In genomic region chr5:136603176-136603964, GRCm38 (mm10) we compare ENCODE assay signal across 10 mouse cellular contexts. TPM values are rescaled to one million over a fixed set of nuclear protein-coding genes. Genes with fewer than 3 reads are reported as not detected.
DNase-seq lines count a peak whose midpoint lies in the region; ATAC-seq and TF ChIP-seq lines count a peak whose summit lies in the region.
"Had no signal": no experiment of that assay in that cellular context is flagged by ENCODE, and none has a peak within 500 bp of the region (broad histone marks: within the 10 kb centered on the region; RNA-seq: fewer than 3 reads in every experiment).

No protein-coding gene starts in this region.

- 0 out of 2 replicates have a peak, but pooled peaks cover 6% of the 10 kb centered on the region for H3K4me1 ChIP-seq in forebrain, postnatal 0 days (ENCODE audit: insufficient read depth)
- no peaks in the 10 kb centered on the region for H3K4me1 ChIP-seq in heart, embryonic 11.5 days (ENCODE audit: control insufficient read depth, insufficient read depth, low read length)

- H3K9me3 ChIP-seq in forebrain, postnatal 0 days (ENCODE audit: low read length) = no peaks in the 10 kb centered on the region
- H3K9me3 ChIP-seq in heart, embryonic 11.5 days (replicated peaks; ENCODE audit: control insufficient read depth, low read length) = no peaks in the 10 kb centered on the region

- ATAC-seq in forebrain, postnatal 0 days = peak; percentile 93
- ATAC-seq in heart, embryonic 11.5 days (replicated peaks; ENCODE audit: insufficient number of reproducible peaks, low FRiP score, low TSS enrichment) = no peak

- DNase-seq in left cerebral cortex, adult 11 months (ENCODE audit: low spot score) = peak; percentile 9
- DNase-seq in left cerebral cortex, adult 2 months (ENCODE audit: extremely low spot score in 1 of 2, low spot score in 2 of 2) = no peak
- peak; percentile 90 for DNase-seq in forebrain, postnatal 0 days
- DNase-seq in left cerebral cortex, adult 18-20 months (ENCODE audit: low spot score in 2 of 2) = peak; percentile 25 to 31
- peak; percentile 48 for DNase-seq in thymus, postnatal 14 days
- no peak for DNase-seq in adrenal gland, postnatal 10 days
- DNase-seq in heart, adult 8-10 months (ENCODE audit: low spot score) = no peak
- DNase-seq: lung, postnatal 14 days had no signal

- H3K27me3 ChIP-seq in forebrain, postnatal 0 days (ENCODE audit: insufficient read depth, low read length) = no peaks in the 10 kb centered on the region
- no peaks in the 10 kb centered on the region for H3K27me3 ChIP-seq in heart, embryonic 11.5 days (ENCODE audit: control insufficient read depth, insufficient read depth, low read length)

- TF ChIP-seq CTCF in left cerebral cortex, adult 2 months (IDR thresholded peaks at IDR 0.05) = no peak
- TF ChIP-seq CTCF in forebrain, postnatal 0 days (IDR thresholded peaks at IDR 0.05; ENCODE audit: low read depth) = no peak

- no peak overlapping the region for H3K27ac ChIP-seq in left cerebral cortex, adult 2 months
- H3K27ac ChIP-seq in forebrain, postnatal 0 days (ENCODE audit: low read depth, low read length) = 0 out of 2 replicates have a peak overlapping the region, but pooled peaks have one; percentile 21
- H3K27ac ChIP-seq in heart, embryonic 11.5 days (ENCODE audit: low read depth, low read length) = no peak overlapping the region

- H3K36me3 ChIP-seq in forebrain, postnatal 0 days (ENCODE audit: insufficient read depth) = no peaks in the 10 kb centered on the region
- no peaks in the 10 kb centered on the region for H3K36me3 ChIP-seq in heart, embryonic 11.5 days (ENCODE audit: control insufficient read depth, insufficient read depth, low read length)

- no peak overlapping the region for H3K4me2 ChIP-seq in forebrain, postnatal 0 days (ENCODE audit: low read depth)
- H3K4me2 ChIP-seq in heart, embryonic 11.5 days = no peak overlapping the region

- intact Hi-C loops in left cerebral cortex, adult 2 months (cut with DNase I) = no loop called here

- 41% methylated on average over 13 of the region's 13 CpGs for WGBS in forebrain, postnatal 0 days
- WGBS in heart, embryonic 11.5 days (ENCODE audit: insufficient replicate concordance) = 79% methylated on average over 13 of the region's 13 CpGs

- H3K4me3 ChIP-seq in left cerebral cortex, adult 2 months = no peak overlapping the region
- no peak overlapping the region for H3K4me3 ChIP-seq in forebrain, postnatal 0 days (ENCODE audit: low read depth, low read length)
- H3K4me3 ChIP-seq in heart, embryonic 11.5 days (ENCODE audit: low read depth, low read length) = no peak overlapping the region
- H3K4me3 ChIP-seq: myocyte had no signal

- H3K9ac ChIP-seq in forebrain, postnatal 0 days = no peak overlapping the region
- no peak overlapping the region for H3K9ac ChIP-seq in heart, embryonic 11.5 days (ENCODE audit: low read depth, low read length)

RNA-seq across cellular contexts. Expression of gene Cux1, which starts 36.1 kb away (rescaled TPM):
- 100 to 1,000 TPM; 107 to 117 TPM for total RNA-seq in left cerebral cortex, adult 2 months (2021)
- total RNA-seq in forebrain, postnatal 0 days (2014; rRNA removed) = 124 and 141 TPM in 2 replicates
- 82.9 and 86.0 TPM in 2 replicates for polyA plus RNA-seq in forebrain, postnatal 0 days (2015; fragmentation: Nextera tagmentation; extraction: Ambion mirVana)
- 100 to 1,000 TPM; 104 to 116 TPM for total RNA-seq in left cerebral cortex, adult 18-20 months (2021)
- total RNA-seq in adrenal gland, postnatal 10 days (2021) = 10 to 100 TPM; 79.1 to 95.4 TPM
- 100 to 1,000 TPM in 1 of 4 experiments, 10 to 100 TPM in 3; 79.3 to 102 (median 88.5) TPM for total RNA-seq in heart, adult 8-10 months (2022)
- polyA plus RNA-seq in heart, embryonic 11.5 days (2014; fragmentation: Nextera tagmentation; extraction: Ambion mirVana) = 67.5 and 71.0 TPM in 2 replicates

Comparison
In these comparisons a context has a peak if more than half of its experiments do, and no peak if none do; other contexts are left out.
1. DNase-seq: peak in left cerebral cortex, adult 11 months (single experiment), forebrain, postnatal 0 days (single experiment), left cerebral cortex, adult 18-20 months (2 of 2) and thymus, postnatal 14 days (single experiment); none in left cerebral cortex, adult 2 months (0 of 2), adrenal gland, postnatal 10 days (single experiment) and heart, adult 8-10 months (single experiment).